Mouse (Mus musculus) brain, embryonic 14.5 days (tissue): ENCODE results near the gene Abcc8.

ENCODE experiments used
- CTCF ChIP-seq: fragments of 200-500 bp; IDR thresholded peaks from 2 replicates; pipeline ENCODE4 v1.5.1; 2012; ENCODE audit warnings: inconsistent platforms, mild to moderate bottlenecking, moderate library complexity, borderline replicate concordance; ENCODE audit not compliant: insufficient read depth, insufficient read length; ENCODE audit errors: extremely low read depth
- POLR2A ChIP-seq: fragments of 200-500 bp; IDR thresholded peaks from 2 replicates; pipeline ENCODE4 v1.6.1; 2012; ENCODE audit warnings: mild to moderate bottlenecking, inconsistent platforms, borderline replicate concordance; ENCODE audit not compliant: poor library complexity, insufficient read depth, insufficient read length, severe bottlenecking; ENCODE audit errors: extremely low read depth

- TF ChIP-seq CTCF: no peak
- TF ChIP-seq POLR2A: no peak
Observed at GRCm38 (mm10) chr7:46105484-46105883, 74.3 kb downstream of the Abcc8 start.
